Mouse (Mus musculus) midbrain, embryonic 12.5 days (tissue): Measurements from ENCODE around the gene Cdkal1. TPM values are rescaled to one million over a fixed set of nuclear protein-coding genes. Genes with fewer than 3 reads are reported as not detected.

Source experiments
- ATAC-seq: fragments of 200-750 bp; cut with Nextera tagmentation; 2 replicates; pipeline ENCODE4 v1.8.0; 2017; ENCODE audit warnings: low read depth, moderate TSS enrichment, moderate library complexity; ENCODE audit not compliant: low FRiP score
- H3K27ac ChIP-seq: fragments of 300-500 bp; sonication (generic); replicated peaks from 2 replicates; pipeline ENCODE4 v1.5.1; 2016; ENCODE audit warnings: mild to moderate bottlenecking
- H3K27me3 ChIP-seq: fragments of 300-500 bp; sonication (generic); 2 replicates; pipeline ENCODE4 v1.6.1; 2016; ENCODE audit warnings: mild to moderate bottlenecking
- H3K36me3 ChIP-seq: fragments of 300-500 bp; sonication (generic); 2 replicates; pipeline ENCODE4 v1.6.1; 2016
- H3K4me1 ChIP-seq: fragments of 300-500 bp; sonication (generic); 2 replicates; pipeline ENCODE4 v1.6.1; 2016
- H3K4me2 ChIP-seq: fragments of 300-500 bp; sonication (generic); replicated peaks from 2 replicates; pipeline ENCODE4 v1.6.1; 2016; ENCODE audit warnings: mild to moderate bottlenecking, moderate library complexity
- H3K4me3 ChIP-seq: fragments of 300-500 bp; sonication (generic); 2 replicates; pipeline ENCODE4 v1.5.1; 2016; ENCODE audit warnings: mild to moderate bottlenecking
- H3K9ac ChIP-seq: fragments of 300-500 bp; sonication (generic); replicated peaks from 2 replicates; pipeline ENCODE4 v1.6.1; 2016; ENCODE audit warnings: mild to moderate bottlenecking, moderate library complexity
- H3K9me3 ChIP-seq: fragments of 300-500 bp; sonication (generic); 2 replicates; pipeline ENCODE4 v1.6.1; 2016; ENCODE audit warnings: mild to moderate bottlenecking
- WGBS: fragments of 180-500 bp; shearing (Covaris S2); methylation state at CpG from one replicate; pipeline ENCODE4 v1.1.7; 2016; 5-methylcytosine and 5-hydroxymethylcytosine counted together
- polyA plus RNA-seq: library from polyadenylated mRNA; unstranded; fragments of >200 nt; fragmentation: Nextera tagmentation; extraction: Ambion mirVana; gene quantifications from 2 replicates; pipeline ENCODE4 v1.2.1, GENCODE M21; 2016

Gene Cdkal1
- polyA plus RNA-seq, 1 experiment from 2014 or later: 33.3 TPM

DNA sequence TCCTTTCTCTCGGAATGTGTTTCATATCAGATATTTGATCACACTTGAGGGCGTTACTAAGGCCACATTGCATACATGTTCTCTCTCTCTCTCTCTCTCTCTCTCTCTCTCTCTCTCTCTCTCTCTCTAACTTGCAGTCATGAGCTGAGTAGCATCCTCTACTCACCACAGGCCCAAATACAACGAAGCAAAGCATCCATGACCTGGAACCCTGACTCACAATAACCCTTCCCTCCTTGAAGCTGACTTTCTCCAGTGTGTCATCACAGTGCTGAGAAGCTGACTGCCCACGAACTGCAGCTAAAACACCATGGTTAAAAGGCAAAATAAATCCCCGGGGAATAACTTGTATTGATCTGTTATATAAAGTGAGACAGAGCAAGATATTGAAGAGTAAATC is 76.4 kb downstream of the Cdkal1 start:
- H3K4me2 ChIP-seq: no peak overlapping the region
- WGBS: 80% methylated on average over 5 of the region's 5 CpGs
- no peak overlapping the region for H3K9ac ChIP-seq
- no peaks in the 10 kb centered on the region for H3K9me3 ChIP-seq
- H3K4me1 ChIP-seq: 0 out of 2 replicates have a peak, but pooled peaks cover 4% of the 10 kb centered on the region
- no peaks in the 10 kb centered on the region for H3K27me3 ChIP-seq
- no peaks in the 10 kb centered on the region for H3K36me3 ChIP-seq
- H3K27ac ChIP-seq: no peak overlapping the region
- no peak overlapping the region for H3K4me3 ChIP-seq
- no peak for ATAC-seq

DNA sequence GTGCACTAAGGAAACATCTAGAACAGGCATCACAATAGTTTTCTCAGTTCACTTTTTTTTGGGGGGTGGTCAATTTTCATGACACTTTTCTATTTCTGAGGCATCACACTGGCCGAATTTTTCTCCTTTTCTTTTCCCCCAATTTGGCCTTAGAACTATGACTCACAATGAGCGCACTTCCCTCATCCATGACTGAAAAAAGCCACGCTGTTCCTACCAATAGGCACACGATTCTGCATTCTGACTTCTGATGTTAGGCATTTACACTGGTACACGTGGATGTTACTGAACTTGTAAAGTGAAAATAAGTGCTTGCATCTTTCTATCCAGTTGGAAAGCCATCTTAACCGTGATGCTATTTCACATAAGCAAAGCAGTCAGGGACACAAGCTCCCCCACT is 77.3 kb downstream of the Cdkal1 start:
- 90% methylated on average over 6 of the region's 6 CpGs for WGBS
- H3K9me3 ChIP-seq: no peaks in the 10 kb centered on the region
- no peak overlapping the region for H3K9ac ChIP-seq
- no peak overlapping the region for H3K4me2 ChIP-seq
- no peak for ATAC-seq
- H3K4me3 ChIP-seq: no peak overlapping the region
- H3K27ac ChIP-seq: no peak overlapping the region
- H3K27me3 ChIP-seq: no peaks in the 10 kb centered on the region
- H3K36me3 ChIP-seq: no peaks in the 10 kb centered on the region
- 0 out of 2 replicates have a peak, but pooled peaks cover 4% of the 10 kb centered on the region for H3K4me1 ChIP-seq

DNA sequence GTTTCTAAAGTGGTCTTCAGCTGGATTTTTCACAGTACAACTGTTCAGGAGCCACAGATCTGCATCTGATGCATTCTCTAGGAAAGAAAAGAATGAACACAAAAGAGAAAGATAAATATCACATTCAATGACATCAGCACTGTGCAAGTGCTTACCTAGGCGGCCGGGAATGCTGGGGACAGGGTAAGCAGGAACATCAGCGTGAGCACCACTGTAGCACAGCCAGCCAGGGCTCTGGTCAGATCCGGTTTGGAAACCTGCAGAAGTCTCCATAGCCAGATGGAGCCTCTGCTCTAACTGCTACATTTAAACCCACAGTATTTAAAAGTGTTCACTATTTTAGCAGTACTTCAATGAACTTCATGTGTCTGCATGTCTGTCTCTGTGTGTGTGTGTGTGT is 78.2 kb downstream of the Cdkal1 start:
- ATAC-seq: no peak
- H3K27ac ChIP-seq: no peak overlapping the region
- H3K4me1 ChIP-seq: 0 out of 2 replicates have a peak, but pooled peaks cover 4% of the 10 kb centered on the region
- H3K9ac ChIP-seq: no peak overlapping the region
- 87% methylated on average over 4 of the region's 4 CpGs for WGBS
- H3K4me3 ChIP-seq: no peak overlapping the region
- no peaks in the 10 kb centered on the region for H3K27me3 ChIP-seq
- no peak overlapping the region for H3K4me2 ChIP-seq
- H3K36me3 ChIP-seq: no peaks in the 10 kb centered on the region
- H3K9me3 ChIP-seq: no peaks in the 10 kb centered on the region

DNA sequence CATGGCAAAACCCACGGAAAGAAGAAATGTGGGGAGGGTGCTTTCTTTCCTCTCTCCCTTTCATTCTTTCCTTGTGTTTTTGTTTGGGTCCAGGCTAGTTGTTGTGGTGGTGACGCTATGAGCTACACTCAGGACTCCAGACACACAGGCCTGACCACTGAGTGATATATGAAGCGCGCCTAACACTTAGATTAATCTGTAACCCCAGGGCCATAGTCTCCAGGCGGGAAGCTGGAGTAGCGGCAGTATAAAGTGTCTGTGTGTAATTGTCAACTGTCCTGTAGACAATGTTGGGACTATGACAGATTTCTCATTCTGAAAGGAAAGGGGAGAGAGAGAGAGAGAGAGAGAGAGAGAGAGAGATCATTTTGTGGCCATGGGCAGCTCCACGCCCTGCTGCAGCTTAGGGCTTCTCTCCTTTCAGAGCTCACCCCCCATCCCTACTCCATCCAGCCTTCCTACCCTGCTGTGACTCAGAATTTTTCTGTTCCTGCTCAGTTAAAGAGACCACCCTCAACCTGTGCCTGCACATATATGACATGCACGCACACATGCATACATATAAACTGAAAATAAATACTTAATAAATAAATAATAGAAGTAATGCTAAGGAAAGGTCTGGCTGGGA is 79.8 kb downstream of the Cdkal1 start:
- Histone ChIP-seq H3K4me2 (no peak overlapping the region), H3K4me3 (no peak overlapping the region), H3K27me3 (no peaks in the 10 kb centered on the region), H3K27ac (no peak overlapping the region), H3K4me1 (peaks cover 4% of the 10 kb centered on the region; the same call in 1 of the 2 replicates), H3K9me3 (no peaks in the 10 kb centered on the region), H3K9ac (no peak overlapping the region), H3K36me3 (no peaks in the 10 kb centered on the region)
- WGBS: 78% methylated on average over 8 of the region's 8 CpGs
- no peak for ATAC-seq

DNA sequence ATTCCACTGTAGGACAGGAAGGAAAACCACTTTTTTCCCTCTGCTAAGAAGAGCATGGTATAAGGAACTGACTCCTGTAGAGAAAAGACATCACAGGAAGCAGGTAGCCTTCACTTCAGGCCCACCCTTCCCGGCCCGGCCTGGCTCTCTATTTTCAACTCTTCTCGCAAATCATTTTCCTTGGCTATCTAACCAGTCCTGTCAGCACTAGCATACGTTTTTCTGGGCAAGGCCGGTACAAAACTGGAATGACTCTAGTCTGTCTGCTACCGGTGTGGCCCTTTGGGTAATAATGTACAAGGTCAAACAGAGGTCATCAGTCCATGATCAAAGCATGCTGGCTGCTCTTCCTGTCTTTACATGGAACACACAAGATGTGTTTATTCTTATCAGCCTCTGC is 81.9 kb downstream of the Cdkal1 start:
- no peak for ATAC-seq
- H3K4me2 ChIP-seq: no peak overlapping the region
- no peaks in the 10 kb centered on the region for H3K9me3 ChIP-seq
- peaks cover 20% of the 10 kb centered on the region; the same call in 1 of the 2 replicates for H3K4me1 ChIP-seq
- no peak overlapping the region for H3K9ac ChIP-seq
- H3K27me3 ChIP-seq: no peaks in the 10 kb centered on the region
- H3K4me3 ChIP-seq: no peak overlapping the region
- WGBS: 75% methylated on average over 6 of the region's 6 CpGs
- no peaks in the 10 kb centered on the region for H3K36me3 ChIP-seq
- no peak overlapping the region for H3K27ac ChIP-seq

DNA sequence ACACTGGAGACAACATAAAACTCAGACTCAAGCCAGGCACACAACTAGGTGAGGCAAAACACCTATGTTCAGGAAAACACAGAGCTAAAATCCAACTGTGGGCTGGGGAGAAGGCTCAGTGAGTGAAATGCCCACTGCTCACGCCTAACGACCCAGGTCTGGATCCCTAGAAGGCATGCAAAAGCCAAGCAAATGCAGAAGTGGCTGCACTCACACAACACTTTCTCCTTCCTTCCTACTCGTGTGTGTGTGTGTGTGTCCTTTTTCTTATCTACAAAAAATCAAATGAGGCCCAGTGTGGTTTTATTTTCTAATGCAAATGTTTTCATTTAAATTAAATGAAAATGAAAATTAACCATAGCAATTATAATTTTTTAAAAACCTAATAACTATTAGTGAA is 82.5 kb downstream of the Cdkal1 start:
- no peak for ATAC-seq
- WGBS: 70% methylated on average over 3 of the region's 3 CpGs
- Histone ChIP-seq H3K9ac (no peak overlapping the region), H3K36me3 (no peaks in the 10 kb centered on the region), H3K27ac (no peak overlapping the region), H3K4me2 (no peak overlapping the region), H3K9me3 (no peaks in the 10 kb centered on the region), H3K4me1 (peaks cover 20% of the 10 kb centered on the region; the same call in 1 of the 2 replicates), H3K4me3 (no peak overlapping the region), H3K27me3 (no peaks in the 10 kb centered on the region)

DNA sequence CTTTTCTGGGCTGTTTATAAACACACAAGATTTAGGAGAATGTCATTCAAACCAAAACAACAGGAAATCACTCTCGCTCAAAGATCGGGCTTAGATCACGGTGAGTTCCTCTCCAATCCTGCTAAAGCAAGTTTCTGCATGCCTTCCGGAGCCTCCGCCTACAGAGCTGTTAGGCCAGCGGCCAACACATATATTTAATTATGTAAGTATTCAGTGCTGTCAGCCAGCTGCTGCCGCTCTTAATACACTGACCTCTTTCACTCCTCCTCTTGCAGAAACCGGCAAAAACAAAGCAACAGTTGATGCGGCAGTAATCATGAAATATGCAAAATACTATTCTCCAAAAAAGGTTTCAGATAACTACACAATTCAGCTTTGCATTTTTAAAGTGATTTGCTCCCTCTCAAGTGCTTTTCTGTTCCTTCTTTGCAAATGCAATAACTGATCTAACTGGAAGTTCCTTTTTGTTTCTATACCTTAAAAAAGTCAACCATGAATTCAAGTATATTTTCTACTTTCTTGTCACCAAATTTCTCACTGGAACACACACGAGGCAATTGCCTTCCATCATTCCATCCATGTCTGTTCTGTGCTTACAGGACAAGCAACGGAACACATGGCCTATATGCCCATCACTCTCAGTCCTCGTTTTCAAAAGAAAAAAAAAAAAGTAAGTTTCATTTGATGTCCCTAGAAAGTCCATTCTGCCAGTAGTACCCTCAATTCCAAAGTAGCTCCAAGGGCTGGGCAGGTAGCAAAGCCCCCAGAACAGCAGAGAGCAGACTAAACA is 85.6 kb downstream of the Cdkal1 start:
- H3K4me3 ChIP-seq: no peak overlapping the region
- no peak overlapping the region for H3K9ac ChIP-seq
- no peak overlapping the region for H3K4me2 ChIP-seq
- H3K36me3 ChIP-seq: no peaks in the 10 kb centered on the region
- H3K9me3 ChIP-seq: no peaks in the 10 kb centered on the region
- WGBS: 38% methylated on average over 12 of the region's 12 CpGs
- peak overlapping the region; percentile 42 for H3K27ac ChIP-seq
- H3K4me1 ChIP-seq: peaks cover 25% of the 10 kb centered on the region; the same call in 1 of the 2 replicates
- ATAC-seq: peak; percentile 72
- no peaks in the 10 kb centered on the region for H3K27me3 ChIP-seq

DNA sequence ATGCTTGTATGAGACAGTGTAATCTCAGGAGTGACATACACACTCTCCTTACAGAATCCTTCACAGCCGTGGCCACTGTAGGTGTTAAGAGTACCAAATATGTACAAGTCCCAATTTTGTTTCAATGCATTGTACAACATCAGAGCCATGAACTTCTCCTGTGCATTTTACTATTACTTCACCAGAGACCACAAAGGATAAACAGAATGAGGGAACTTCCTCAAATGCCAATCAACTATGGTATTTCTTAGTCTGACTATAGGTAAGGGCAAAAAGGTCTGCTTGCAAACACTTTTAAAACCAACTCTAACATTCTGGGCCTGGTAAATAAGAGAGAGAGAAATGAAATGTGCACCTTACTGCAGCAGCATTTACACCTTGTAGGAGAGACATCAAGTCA is 87.4 kb downstream of the Cdkal1 start:
- Histone ChIP-seq H3K4me1 (peaks cover 25% of the 10 kb centered on the region; the same call in 1 of the 2 replicates), H3K9me3 (no peaks in the 10 kb centered on the region), H3K4me2 (no peak overlapping the region), H3K27ac (no peak overlapping the region), H3K4me3 (no peak overlapping the region), H3K36me3 (no peaks in the 10 kb centered on the region), H3K27me3 (no peaks in the 10 kb centered on the region), H3K9ac (no peak overlapping the region)
- WGBS: 79% methylated on average over 1 of the region's 1 CpGs
- no peak for ATAC-seq

DNA sequence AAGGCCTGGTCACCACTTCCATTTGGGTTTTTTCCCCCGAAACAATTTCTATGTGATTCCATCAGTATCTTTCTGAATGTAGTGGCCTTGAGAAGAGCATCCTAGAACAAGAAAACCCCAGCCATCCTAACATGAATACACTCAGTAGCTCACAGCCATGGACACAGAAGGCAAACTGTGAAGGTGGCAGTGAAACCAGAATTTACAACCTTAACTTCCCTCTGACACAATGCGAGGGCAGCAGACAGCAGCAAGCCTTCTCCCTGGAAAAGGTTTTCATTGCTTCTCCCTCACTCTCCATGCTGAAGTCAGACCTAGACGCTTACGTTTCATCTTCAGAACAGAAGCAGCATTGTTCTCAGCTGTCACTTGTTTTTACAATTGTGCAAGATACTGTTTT is 87.9 kb downstream of the Cdkal1 start:
- Histone ChIP-seq H3K4me3 (no peak overlapping the region), H3K27me3 (no peaks in the 10 kb centered on the region), H3K4me1 (peaks cover 25% of the 10 kb centered on the region; the same call in 1 of the 2 replicates), H3K9ac (no peak overlapping the region), H3K9me3 (no peaks in the 10 kb centered on the region), H3K4me2 (no peak overlapping the region), H3K27ac (no peak overlapping the region), H3K36me3 (no peaks in the 10 kb centered on the region)
- WGBS: 68% methylated on average over 4 of the region's 4 CpGs
- no peak for ATAC-seq

DNA sequence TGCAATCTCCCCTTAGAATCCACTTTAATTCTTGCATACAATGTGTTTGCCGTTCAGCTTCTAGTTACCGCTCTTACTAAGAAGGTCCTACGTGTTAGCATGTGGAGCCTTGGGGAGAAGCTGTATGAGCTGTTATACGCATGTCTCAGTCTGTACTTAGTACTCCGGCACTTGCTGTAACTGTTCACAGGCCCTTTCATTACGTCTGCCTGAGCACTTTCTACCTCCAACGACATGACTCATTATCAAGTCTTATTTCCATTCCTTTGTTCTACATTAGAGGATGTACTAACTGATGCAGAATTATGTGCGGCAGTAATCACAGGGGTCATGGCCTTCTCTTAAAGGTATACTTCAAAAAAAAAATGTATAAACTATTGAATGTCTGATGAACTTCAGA is 89.1 kb downstream of the Cdkal1 start:
- Histone ChIP-seq H3K4me2 (no peak overlapping the region), H3K9me3 (no peaks in the 10 kb centered on the region), H3K9ac (no peak overlapping the region), H3K27ac (no peak overlapping the region), H3K4me1 (peaks cover 25% of the 10 kb centered on the region; the same call in 1 of the 2 replicates), H3K4me3 (no peak overlapping the region), H3K27me3 (no peaks in the 10 kb centered on the region), H3K36me3 (no peaks in the 10 kb centered on the region)
- 72% methylated on average over 8 of the region's 8 CpGs for WGBS
- ATAC-seq: no peak

DNA sequence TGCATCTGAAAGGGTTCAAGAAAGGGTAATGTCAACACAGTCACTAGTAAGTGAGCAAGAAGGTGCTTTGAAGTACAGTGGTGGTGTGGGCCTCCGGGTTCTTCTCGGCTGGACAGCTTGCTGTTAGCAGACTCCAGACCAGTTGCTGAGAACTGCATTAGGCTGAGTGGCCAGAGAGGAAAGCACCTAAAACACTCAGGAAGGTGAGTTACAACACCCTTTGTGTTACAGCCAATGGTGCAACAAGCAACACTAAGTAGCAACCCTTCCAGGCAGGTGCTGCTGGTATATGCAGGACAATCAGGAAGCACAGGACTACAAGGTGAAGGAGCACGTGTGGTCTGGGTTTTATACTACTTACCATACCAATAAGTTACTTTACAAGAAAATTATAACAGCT is 90.2 kb downstream of the Cdkal1 start:
- no peaks in the 10 kb centered on the region for H3K27me3 ChIP-seq
- H3K4me2 ChIP-seq: no peak overlapping the region
- no peak for ATAC-seq
- 82% methylated on average over 3 of the region's 3 CpGs for WGBS
- H3K4me1 ChIP-seq: peaks cover 27% of the 10 kb centered on the region; the same call in 1 of the 2 replicates
- no peak overlapping the region for H3K9ac ChIP-seq
- H3K4me3 ChIP-seq: no peak overlapping the region
- no peak overlapping the region for H3K27ac ChIP-seq
- H3K36me3 ChIP-seq: no peaks in the 10 kb centered on the region
- no peaks in the 10 kb centered on the region for H3K9me3 ChIP-seq

DNA sequence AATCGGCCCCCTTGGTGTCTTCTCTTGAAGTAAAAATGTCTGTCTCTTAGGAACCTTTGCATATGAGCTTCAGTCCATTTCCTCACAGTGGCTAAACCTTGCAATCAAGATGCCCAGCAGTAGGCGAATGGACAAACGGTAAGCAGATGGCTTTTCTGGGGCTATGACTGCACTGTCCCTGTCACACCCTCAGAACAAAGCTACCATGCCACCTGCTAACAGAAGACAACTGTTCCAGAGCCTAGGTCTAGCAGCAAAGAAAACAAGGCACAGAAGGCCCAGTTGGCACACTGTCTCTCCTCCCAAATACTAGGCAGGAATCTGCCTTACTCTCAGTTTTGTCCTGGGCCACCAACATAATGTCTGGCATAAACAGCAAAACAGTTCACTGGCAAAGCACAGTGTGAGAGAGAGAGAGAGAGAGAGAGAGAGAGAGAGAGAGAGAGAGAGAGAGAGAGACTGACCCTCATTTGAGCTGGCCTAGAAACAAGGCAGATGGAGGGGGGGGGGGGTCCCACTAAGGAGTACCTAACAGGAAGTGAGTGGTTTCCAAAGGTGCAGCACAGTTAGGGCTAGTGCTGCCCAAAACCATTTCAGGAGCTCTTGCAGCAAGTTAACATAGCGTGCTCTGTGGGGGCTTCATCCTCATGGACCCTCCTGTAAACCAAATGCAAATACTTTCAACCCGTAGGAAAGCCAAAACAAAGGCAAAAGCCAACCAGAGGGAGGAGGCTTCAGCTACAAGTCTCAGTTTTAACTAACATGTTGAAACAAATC is 95.6 kb downstream of the Cdkal1 start:
- peaks cover 15% of the 10 kb centered on the region; the same call in 1 of the 2 replicates for H3K4me1 ChIP-seq
- no peak overlapping the region for H3K9ac ChIP-seq
- no peak overlapping the region for H3K4me2 ChIP-seq
- ATAC-seq: no peak
- H3K27me3 ChIP-seq: no peaks in the 10 kb centered on the region
- H3K36me3 ChIP-seq: no peaks in the 10 kb centered on the region
- H3K27ac ChIP-seq: no peak overlapping the region
- H3K4me3 ChIP-seq: no peak overlapping the region
- H3K9me3 ChIP-seq: no peaks in the 10 kb centered on the region
- 76% methylated on average over 5 of the region's 5 CpGs for WGBS
